Mouse (Mus musculus): Measurements from ENCODE around the gene Carns1. TPM values are rescaled to one million over a fixed set of nuclear protein-coding genes. Genes with fewer than 3 reads are reported as not detected.

Gene Carns1
- polyA plus RNA-seq, 1 experiment from 2014 or later = 5.9 TPM

DNA sequence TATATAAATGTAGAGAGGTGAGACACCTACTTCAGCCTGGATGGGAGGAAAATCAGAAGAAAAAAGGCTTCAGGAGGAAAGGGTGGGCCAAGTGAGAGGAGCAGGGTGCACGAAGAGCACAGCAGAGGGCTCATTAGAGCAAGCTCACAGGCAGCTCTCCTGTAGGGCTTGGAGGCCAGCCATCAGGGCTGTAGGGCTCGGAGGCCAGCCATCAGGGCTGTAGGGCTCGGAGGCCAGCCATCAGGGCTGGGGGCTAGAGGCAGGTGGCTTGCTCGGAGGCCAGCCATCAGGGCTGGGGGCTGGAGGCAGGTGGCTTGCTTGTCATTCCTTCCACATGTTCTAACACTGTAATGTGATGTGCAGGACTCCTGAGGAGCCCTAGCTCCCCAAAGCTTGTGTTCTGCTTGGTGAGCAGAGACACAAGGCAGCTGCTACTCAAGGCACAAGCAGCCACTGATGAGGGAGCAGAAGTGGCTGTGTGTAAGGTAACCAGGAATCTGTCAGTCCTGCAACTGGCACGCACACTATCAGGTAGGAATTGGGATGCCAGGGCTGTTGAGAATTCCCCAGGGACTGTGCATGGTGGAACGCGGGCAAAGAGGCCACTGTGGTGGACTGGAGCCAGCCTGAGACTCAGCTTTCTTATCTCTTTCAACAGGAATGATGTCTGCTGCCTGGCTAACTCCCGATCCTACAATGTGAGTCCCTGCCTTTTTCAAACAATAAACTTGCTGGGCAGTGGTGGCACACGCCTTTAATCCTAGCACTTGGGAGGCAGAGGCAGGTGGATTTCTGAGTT, 8.4 kb downstream of the Carns1 start:
- Histone ChIP-seq H3K27me3 (replicated peaks) (no peaks in the 10 kb centered on the region), H3K4me2 (no peak overlapping the region), H3K27ac (replicated peaks) (no peak overlapping the region), H3K9ac (replicated peaks) (no peak overlapping the region), H3K36me3 (no peaks in the 10 kb centered on the region), H3K4me1 (peaks cover 28% of the 10 kb centered on the region), H3K9me3 (replicated peaks) (no peaks in the 10 kb centered on the region), H3K4me3 (replicated peaks) (no peak overlapping the region)
- WGBS = 77% methylated on average over 9 of the region's 9 CpGs
- no peak for ATAC-seq (ENCODE audit: low FRiP score)

DNA sequence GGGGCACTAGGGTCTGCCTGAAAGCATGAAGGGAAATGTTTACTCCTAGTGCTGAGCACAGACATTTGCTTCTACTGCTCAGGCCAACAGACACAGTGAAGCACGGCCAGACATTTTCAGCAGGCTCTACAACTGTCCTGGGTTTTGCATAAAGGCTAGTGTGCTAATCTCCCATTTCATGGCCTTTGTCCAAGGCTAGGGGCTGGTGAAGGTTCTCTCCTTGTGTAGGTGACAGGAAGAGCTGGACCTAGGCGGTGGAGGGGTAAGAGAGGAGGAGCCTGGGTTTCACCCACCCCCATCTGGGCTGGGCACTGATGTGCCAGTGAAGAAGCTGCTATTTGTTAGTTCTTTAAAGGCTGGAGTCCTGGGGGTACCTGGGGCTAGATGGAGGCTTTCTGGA, 10.6 kb downstream of the Carns1 start:
- Histone ChIP-seq H3K27me3 (replicated peaks) (no peaks in the 10 kb centered on the region), H3K9ac (replicated peaks) (no peak overlapping the region), H3K4me2 (no peak overlapping the region), H3K36me3 (peaks cover 18% of the 10 kb centered on the region), H3K9me3 (replicated peaks) (no peaks in the 10 kb centered on the region), H3K4me1 (peaks cover 26% of the 10 kb centered on the region), H3K27ac (replicated peaks) (no peak overlapping the region), H3K4me3 (replicated peaks) (no peak overlapping the region)
- ATAC-seq (ENCODE audit: low FRiP score) = no peak
- 74% methylated on average over 2 of the region's 2 CpGs for WGBS

DNA sequence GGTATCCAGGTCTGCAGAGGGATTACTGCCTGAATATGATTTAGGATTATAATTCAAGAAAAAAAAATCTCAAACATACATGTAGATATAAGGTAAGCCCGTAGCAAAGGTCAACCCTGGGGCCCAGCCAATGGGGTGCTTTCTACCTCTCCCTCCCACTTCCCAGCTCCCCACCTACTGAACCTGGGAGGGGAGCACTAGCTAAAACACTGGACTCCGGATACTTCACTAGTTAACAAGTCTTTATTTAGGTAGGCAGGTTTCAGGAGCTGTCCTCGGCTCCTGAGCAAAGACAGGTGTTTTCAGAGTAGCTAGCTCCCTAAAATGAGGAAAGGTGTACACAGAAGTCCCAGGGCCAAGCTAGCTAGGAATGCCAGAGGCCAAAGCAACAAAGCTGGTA, 11.2 kb downstream of the Carns1 start:
- Histone ChIP-seq H3K27ac (replicated peaks) (peak overlapping the region; percentile 88), H3K9me3 (replicated peaks) (no peaks in the 10 kb centered on the region), H3K4me1 (peaks cover 23% of the 10 kb centered on the region), H3K27me3 (replicated peaks) (no peaks in the 10 kb centered on the region), H3K36me3 (peaks cover 24% of the 10 kb centered on the region), H3K4me2 (peak overlapping the region; percentile 93; the same call in 1 of the 2 replicates), H3K4me3 (replicated peaks) (no peak overlapping the region), H3K9ac (replicated peaks) (0 out of 2 replicates have a peak overlapping the region, but pooled peaks have one; percentile 74)
- WGBS = 89% methylated on average over 3 of the region's 3 CpGs
- ATAC-seq (ENCODE audit: low FRiP score) = no peak

DNA sequence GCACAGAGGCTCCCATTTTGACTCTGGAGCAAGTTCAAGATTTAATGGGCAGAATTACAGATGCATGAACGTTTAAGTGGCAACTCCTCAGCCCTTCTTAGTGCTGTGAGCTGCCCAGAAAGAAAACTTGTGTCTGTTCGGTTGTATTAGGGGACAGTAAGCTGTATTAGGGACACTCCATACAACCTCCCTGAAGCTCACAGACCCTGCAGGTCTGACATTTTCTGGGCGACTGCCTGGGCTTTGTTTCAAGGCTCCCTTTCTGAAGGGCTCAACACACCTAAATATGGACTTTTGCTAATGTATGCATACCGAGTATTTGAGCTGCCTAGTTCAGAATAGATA, 11.8 kb downstream of the Carns1 start:
- Histone ChIP-seq H3K27ac (replicated peaks) (peak overlapping the region; percentile 88), H3K9me3 (replicated peaks) (no peaks in the 10 kb centered on the region), H3K4me3 (replicated peaks) (peak overlapping the region; percentile 59), H3K4me1 (peaks cover 23% of the 10 kb centered on the region), H3K27me3 (replicated peaks) (no peaks in the 10 kb centered on the region), H3K4me2 (peak overlapping the region; percentile 93), H3K9ac (replicated peaks) (peak overlapping the region; percentile 74), H3K36me3 (peaks cover 30% of the 10 kb centered on the region)
- 0 out of 2 replicates have a peak, but pooled peaks have one; percentile 9 for ATAC-seq (ENCODE audit: low FRiP score)
- 39% methylated on average over 4 of the region's 4 CpGs for WGBS

DNA sequence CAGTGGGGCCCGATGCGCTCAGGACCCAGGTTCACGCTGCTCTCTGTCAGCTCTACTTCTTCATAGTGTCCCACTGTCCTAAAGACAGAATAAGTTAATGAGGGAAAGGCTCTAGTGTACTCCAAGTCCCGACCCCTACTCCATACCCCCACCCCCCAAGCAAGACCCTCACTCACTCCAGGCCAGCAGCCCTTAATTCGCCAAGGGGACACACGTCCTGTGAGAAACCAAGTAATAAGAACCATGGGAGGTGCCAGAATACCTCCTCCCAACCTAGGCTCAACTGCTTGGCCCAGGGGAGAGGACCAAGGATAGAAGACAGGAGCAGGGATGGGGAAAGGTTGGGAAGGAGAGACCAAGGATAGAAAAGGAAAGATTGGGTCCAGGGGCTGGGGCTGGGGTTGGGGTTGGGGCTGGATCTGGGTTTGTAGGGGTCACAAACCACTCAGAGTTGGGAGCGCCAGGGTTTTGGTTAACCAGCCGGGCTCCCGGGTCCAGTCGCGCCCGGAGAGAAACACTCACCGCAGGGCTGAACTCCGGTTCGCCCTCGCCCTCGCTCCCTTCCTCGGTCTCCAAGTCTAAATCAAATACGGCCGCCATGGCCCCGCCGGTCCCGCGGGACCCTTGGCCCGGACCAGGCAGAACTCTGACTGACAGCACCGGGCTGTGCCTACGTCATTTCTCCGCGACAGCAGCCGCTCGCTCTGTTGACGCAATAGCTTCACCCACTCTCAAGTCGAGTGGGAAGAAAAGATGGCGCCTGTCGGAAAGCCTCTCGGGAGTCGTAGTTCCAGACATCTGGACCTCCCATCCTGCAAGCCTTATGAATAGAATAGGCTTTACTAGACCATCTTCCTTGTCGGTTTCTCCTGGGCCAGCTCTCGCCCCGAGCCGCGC, 12.4 kb downstream of the Carns1 start, which contains the start of gene Rps6kb2:
TSS of gene Rps6kb2 (minus strand) at position 709 of the 897 bp plus-strand sequence.
- Histone ChIP-seq H3K27ac (replicated peaks) (peak within 1 kb of the TSS; percentile 88), H3K4me3 (replicated peaks) (peak within 1 kb of the TSS; percentile 59), H3K4me2 (peak within 1 kb of the TSS; percentile 93), H3K27me3 (replicated peaks) (no peaks in the 10 kb centered on the region), H3K9ac (replicated peaks) (peak within 1 kb of the TSS; percentile 74), H3K36me3 (peaks cover 36% of the 10 kb centered on the region), H3K9me3 (replicated peaks) (no peaks in the 10 kb centered on the region), H3K4me1 (peaks cover 23% of the 10 kb centered on the region)
- 7% methylated on average over 42 of the region's 42 CpGs for whole genome bisulfite sequencing
- peak; percentile 90 for ATAC-seq (ENCODE audit: low FRiP score)

DNA sequence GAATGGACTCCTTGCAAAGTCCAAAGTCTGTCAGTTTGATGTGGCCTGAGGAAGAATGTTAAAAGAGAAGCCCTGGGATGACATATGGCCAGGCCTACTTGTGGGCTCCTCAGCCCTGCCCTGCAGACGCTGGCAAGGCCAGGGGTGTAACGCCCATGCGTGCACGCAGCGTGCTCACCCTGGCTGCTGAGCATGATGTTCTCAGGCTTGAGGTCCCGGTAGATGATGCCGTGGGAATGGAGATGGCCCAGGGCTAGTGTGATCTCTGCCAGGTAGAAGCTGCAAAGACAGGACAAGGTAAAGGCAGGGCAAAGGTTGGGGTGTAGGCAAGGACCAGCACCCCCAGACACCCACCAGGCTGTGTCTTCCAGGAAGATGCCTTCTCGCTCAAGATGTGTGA, 16.2 kb downstream of the Carns1 start:
- H3K4me3 ChIP-seq (replicated peaks) = no peak overlapping the region
- WGBS = 95% methylated on average over 8 of the region's 8 CpGs
- H3K4me2 ChIP-seq = no peak overlapping the region
- H3K27me3 ChIP-seq (replicated peaks) = no peaks in the 10 kb centered on the region
- ATAC-seq (ENCODE audit: low FRiP score) = no peak
- H3K9ac ChIP-seq (replicated peaks) = no peak overlapping the region
- H3K36me3 ChIP-seq = peaks cover 58% of the 10 kb centered on the region
- no peaks in the 10 kb centered on the region for H3K9me3 ChIP-seq (replicated peaks)
- no peak overlapping the region for H3K27ac ChIP-seq (replicated peaks)
- H3K4me1 ChIP-seq = peaks cover 22% of the 10 kb centered on the region

DNA sequence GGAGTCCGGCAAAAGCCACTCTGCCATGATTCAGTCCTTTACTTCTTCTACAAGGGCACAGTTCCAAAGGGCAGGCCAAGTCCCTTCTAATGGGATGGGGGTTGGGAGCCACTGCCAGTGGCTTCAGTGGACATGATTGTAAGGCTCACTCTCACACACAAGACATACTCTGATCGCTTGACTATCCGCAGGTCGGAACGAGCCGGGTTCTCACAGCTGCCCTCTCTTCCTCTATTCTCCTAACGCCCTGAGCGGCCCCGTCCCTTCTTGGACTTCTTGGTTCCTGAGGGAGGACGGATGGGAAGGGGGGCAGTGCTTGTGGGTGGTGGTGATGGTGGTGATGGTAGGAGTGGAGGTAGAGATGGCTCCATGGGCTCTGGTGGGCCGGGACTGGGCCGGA, 18.5 kb downstream of the Carns1 start:
- no peak for ATAC-seq (ENCODE audit: low FRiP score)

DNA sequence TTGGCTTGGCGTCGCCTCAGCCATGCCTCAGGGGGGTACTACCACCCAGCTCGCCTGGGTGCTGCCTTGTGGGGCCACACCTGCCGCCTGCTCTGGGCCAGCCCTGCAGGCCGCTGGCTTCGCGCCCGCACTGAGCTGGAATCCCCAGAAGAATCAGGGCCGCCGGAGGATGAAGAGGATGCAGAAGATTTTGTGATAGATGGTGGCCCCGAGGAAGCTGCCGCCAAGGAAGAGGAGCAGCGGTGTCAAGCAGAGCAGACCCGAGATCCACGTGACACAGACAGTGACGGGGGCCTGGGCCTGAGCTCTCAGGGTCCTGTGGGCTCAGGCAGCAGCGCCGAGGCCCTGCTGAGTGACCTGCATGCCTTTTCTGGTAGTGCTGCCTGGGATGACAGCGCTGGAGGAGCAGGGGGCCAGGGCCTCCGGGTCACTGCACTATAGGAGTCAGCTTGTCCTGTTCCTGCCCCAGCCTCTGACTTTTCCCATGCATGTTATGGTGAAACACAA, 19.2 kb downstream of the Carns1 start:
- no peak overlapping the region for H3K4me2 ChIP-seq
- 67% methylated on average over 20 of the region's 20 CpGs for WGBS
- ATAC-seq (ENCODE audit: low FRiP score) = no peak
- H3K4me1 ChIP-seq = peaks cover under 1% of the 10 kb centered on the region; the same call in 1 of the 2 replicates
- no peaks in the 10 kb centered on the region for H3K9me3 ChIP-seq (replicated peaks)
- H3K9ac ChIP-seq (replicated peaks) = no peak overlapping the region
- peaks cover 63% of the 10 kb centered on the region for H3K36me3 ChIP-seq
- H3K27ac ChIP-seq (replicated peaks) = no peak overlapping the region
- no peak overlapping the region for H3K4me3 ChIP-seq (replicated peaks)
- no peaks in the 10 kb centered on the region for H3K27me3 ChIP-seq (replicated peaks)

More for the DNA sequence above, 18.5 kb downstream of the Carns1 start:
- Histone ChIP-seq H3K4me3 (replicated peaks) (no peak overlapping the region), H3K4me1 (peaks cover 5% of the 10 kb centered on the region; the same call in 1 of the 2 replicates), H3K9me3 (replicated peaks) (no peaks in the 10 kb centered on the region), H3K27me3 (replicated peaks) (no peaks in the 10 kb centered on the region), H3K36me3 (peaks cover 70% of the 10 kb centered on the region), H3K4me2 (no peak overlapping the region), H3K9ac (replicated peaks) (no peak overlapping the region), H3K27ac (replicated peaks) (no peak overlapping the region)
- 92% methylated on average over 12 of the region's 12 CpGs for WGBS

DNA sequence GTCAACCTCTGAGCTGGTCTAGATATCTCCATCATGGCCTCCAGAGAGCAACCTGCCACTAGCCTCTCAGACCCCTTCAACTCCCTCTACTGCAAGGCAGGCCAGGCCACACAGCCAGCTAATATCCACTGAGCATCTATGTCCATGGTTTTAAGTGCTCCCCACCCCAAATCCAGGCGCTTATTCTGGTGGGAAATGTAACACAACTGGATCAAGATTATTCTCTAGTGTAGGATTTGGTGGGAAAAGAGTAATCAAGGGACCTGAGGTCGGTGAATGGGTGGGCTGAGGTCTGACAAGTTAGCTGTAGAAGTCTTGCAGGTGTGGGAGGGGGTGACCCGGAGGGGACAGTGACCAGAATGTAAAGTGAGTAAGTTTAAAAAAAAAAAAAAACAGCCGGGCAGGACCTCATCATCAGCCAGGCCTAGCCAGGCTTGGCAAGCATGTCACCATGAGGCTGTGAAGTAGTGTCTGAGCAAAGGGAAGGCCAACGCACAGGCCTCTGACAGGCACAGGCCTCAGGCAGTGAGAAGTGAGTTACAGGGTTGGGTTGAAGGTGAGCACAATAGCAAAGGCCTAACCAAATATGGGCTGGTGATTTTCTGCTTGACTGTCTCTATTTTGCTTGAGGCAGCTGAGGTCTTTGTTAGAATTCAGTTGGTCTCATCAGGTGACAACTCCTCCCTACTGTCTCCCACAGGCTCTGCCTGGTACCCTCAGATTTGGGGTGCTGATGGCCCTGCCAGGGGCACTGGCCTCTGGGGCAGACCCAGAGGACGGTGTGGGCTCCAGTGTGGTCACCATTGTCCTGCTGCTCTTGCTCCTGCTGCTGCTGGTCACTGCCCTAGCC, 19.8 kb downstream of the Carns1 start:
- no peaks in the 10 kb centered on the region for H3K27me3 ChIP-seq (replicated peaks)
- peaks cover 8% of the 10 kb centered on the region; the same call in 1 of the 2 replicates for H3K4me1 ChIP-seq
- H3K9ac ChIP-seq (replicated peaks) = no peak overlapping the region
- no peak overlapping the region for H3K4me2 ChIP-seq
- no peak overlapping the region for H3K27ac ChIP-seq (replicated peaks)
- no peak for ATAC-seq (ENCODE audit: low FRiP score)
- WGBS = 68% methylated on average over 6 of the region's 6 CpGs
- peaks cover 63% of the 10 kb centered on the region for H3K36me3 ChIP-seq
- H3K4me3 ChIP-seq (replicated peaks) = no peak overlapping the region
- no peaks in the 10 kb centered on the region for H3K9me3 ChIP-seq (replicated peaks)

DNA sequence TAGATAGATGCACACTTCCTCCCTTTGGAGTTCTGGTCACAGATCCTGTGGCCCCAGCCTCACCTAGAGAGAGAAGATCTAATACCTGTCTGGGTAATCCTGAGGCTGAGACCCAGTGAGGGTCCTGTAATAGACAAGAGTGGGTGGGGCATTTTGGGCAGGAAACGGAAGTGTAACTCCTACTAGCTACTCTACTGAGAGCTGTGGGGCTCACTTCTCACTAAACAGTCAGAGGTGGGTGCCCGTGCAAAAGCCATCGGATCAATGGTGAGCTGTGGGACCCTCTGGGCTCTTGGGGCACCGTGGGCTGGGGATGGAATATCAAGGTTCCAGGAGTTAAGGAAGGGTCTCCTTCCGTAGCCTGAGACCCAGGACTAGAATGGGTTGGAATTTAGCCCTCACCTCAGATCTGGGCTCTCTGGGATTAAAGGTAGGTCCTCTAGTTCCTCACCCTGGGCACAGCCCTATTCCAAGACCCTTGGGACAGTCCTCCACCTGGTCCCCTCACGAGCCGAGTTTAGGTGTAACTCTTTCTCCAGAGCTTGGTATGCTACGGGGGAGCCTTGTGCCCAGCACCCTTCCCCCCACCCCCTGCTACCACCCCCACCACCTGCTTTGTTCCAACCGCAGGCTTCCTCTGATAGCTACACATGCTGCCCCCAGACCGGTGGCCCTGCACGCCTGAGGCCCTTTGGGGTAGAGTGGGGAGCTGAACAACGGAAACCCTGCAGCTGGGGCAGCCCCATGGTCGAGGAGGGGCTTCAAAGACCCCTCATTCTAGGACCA, 20.6 kb downstream of the Carns1 start:
- Histone ChIP-seq H3K9me3 (replicated peaks) (no peaks in the 10 kb centered on the region), H3K27me3 (replicated peaks) (no peaks in the 10 kb centered on the region), H3K36me3 (peaks cover 62% of the 10 kb centered on the region), H3K4me3 (replicated peaks) (no peak overlapping the region), H3K27ac (replicated peaks) (no peak overlapping the region), H3K4me1 (peaks cover 16% of the 10 kb centered on the region), H3K4me2 (no peak overlapping the region), H3K9ac (replicated peaks) (no peak overlapping the region)
- WGBS = 81% methylated on average over 13 of the region's 13 CpGs
- no peak for ATAC-seq (ENCODE audit: low FRiP score)

All from neural tube, embryonic 15.5 days (tissue).